Mouse (Mus musculus): ENCODE data around the gene Onecut1. TPM values are rescaled to one million over a fixed set of nuclear protein-coding genes. Genes with fewer than 3 reads are reported as not detected.

Gene Onecut1
- total and polyA plus RNA-seq, 3 experiments = not detected

DNA sequence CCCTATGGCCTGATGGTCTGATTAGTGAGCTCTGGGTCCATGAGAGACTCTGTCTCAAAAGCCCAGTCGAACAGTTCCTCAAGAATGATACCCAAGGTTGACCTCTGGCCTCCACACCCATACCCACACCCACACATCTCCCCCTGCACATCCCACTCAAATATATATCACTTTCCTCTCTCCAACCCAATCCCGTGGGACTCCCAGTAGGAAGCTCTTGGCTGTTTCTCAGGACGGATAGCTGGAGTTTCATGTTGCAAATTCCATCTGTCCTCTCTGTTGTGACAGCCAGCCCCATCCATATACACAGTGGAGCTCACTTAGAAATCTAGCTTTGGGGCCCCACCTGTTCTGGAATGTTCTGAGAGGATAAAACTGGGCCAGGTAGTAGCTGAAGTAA is 61.2 kb downstream of the Onecut1 start:
- TF ChIP-seq CHD2 (IDR thresholded peaks at IDR 0.05; ENCODE audit: low read length) = no peak
- TF ChIP-seq BHLHE40 (IDR thresholded peaks at IDR 0.05; ENCODE audit: low read depth, low read length) = no peak
- TF ChIP-seq ZC3H11A (IDR thresholded peaks at IDR 0.05; ENCODE audit: low read depth, low read length) = no peak
- no peak for TF ChIP-seq TCF12 (IDR thresholded peaks at IDR 0.05; ENCODE audit: low read depth, low read length)
- TF ChIP-seq NRF1 (IDR thresholded peaks at IDR 0.05; ENCODE audit: low read depth, low read length) = no peak
- TF ChIP-seq EP300 (IDR thresholded peaks at IDR 0.05; ENCODE audit: low read length) = no peak
- TF ChIP-seq ELF1 (IDR thresholded peaks at IDR 0.05; ENCODE audit: low read depth, low read length) = no peak
- no peak for TF ChIP-seq MAZ (IDR thresholded peaks at IDR 0.05; ENCODE audit: low read depth, low read length)
- TF ChIP-seq PAX5 (IDR thresholded peaks at IDR 0.05; ENCODE audit: low read length) = no peak
- no peak for TF ChIP-seq RCOR1 (conservative IDR thresholded peaks at IDR 0.05; ENCODE audit: low read depth, low read length)
- TF ChIP-seq GABPA (IDR thresholded peaks at IDR 0.05; ENCODE audit: insufficient replicate concordance, low read depth, low read length) = no peak
- no peak for TF ChIP-seq POLR2AphosphoS2 (IDR thresholded peaks at IDR 0.05; ENCODE audit: low read depth, low read length)
- no peak for TF ChIP-seq SMC3 (IDR thresholded peaks at IDR 0.05; ENCODE audit: low read depth, low read length)
- TF ChIP-seq TBP (conservative IDR thresholded peaks at IDR 0.05; ENCODE audit: low read depth, low read length) = no peak
- TF ChIP-seq USF1 (IDR thresholded peaks at IDR 0.05; ENCODE audit: low read depth, low read length) = no peak
- no peak for TF ChIP-seq RAD21 (IDR thresholded peaks at IDR 0.05; ENCODE audit: low read depth, low read length)
- TF ChIP-seq HCFC1 (IDR thresholded peaks at IDR 0.05; ENCODE audit: low read depth, low read length) = no peak
- in situ Hi-C loops (cut with MboI; ENCODE audit: low pct_ligation_motif_present, low pct_unique_long_range_greater_than_20kb, low sequenced_read_pairs) = no loop called here
- Histone ChIP-seq H3K36me3 (replicated peaks in 1 of 2; ENCODE audit: control insufficient read depth in 1 of 2, insufficient read depth in 1 of 2, low read length in 1 of 2) (no peaks in the 10 kb centered on the region), H3K79me2 (replicated peaks; ENCODE audit: control insufficient read depth, extremely low read depth, insufficient read depth, poor library complexity, severe bottlenecking) (no peaks in the 10 kb centered on the region), H3K4me3 (replicated peaks in 1 of 3; ENCODE audit: low read depth in 2 of 3, low read length in 2 of 3, poor library complexity in 1 of 3) (no peak overlapping the region), H3K4me1 (ENCODE audit: control insufficient read depth in 1 of 2, insufficient read depth in 2 of 2) (peaks cover 4 to 11% of the 10 kb centered on the region in 2 experiments), H3K4me2 (ENCODE audit: insufficient read depth, low read depth, poor library complexity, severe bottlenecking) (no peak overlapping the region), H3K9ac (ENCODE audit: insufficient read depth, low read depth) (no peak overlapping the region), H3K9me3 (replicated peaks; ENCODE audit: low read length) (peaks cover under 1% of the 10 kb centered on the region), H3K27ac (ENCODE audit: insufficient read depth, low read depth) (no peak overlapping the region), H3K27me3 (replicated peaks) (no peaks in the 10 kb centered on the region)
- dilution Hi-C loops (cut with MboI; ENCODE audit: extremely low pct_ligation_motif_present, extremely low pct_unique_long_range_greater_than_20kb, low sequenced_read_pairs) = no loop called here
- no peak for DNase-seq (ENCODE audit: extremely low read depth)

- dilution Hi-C loops (cut with MboI; ENCODE audit: extremely low pct_ligation_motif_present, extremely low pct_unique_long_range_greater_than_20kb, low sequenced_read_pairs) (no loop called here), in situ Hi-C loops (cut with MboI; ENCODE audit: low pct_ligation_motif_present, low pct_unique_long_range_greater_than_20kb, low sequenced_read_pairs) (no loop called here)
- Histone ChIP-seq H3K36me3 (replicated peaks in 1 of 2; ENCODE audit: control insufficient read depth in 1 of 2, insufficient read depth in 1 of 2, low read length in 1 of 2) (no peaks in the 10 kb centered on the region), H3K79me2 (replicated peaks; ENCODE audit: control insufficient read depth, extremely low read depth, insufficient read depth, poor library complexity, severe bottlenecking) (no peaks in the 10 kb centered on the region), H3K27me3 (replicated peaks) (no peaks in the 10 kb centered on the region), H3K9me3 (replicated peaks; ENCODE audit: low read length) (no peaks in the 10 kb centered on the region), H3K27ac (ENCODE audit: insufficient read depth, low read depth) (no peak overlapping the region), H3K4me1 (ENCODE audit: control insufficient read depth in 1 of 2, insufficient read depth in 2 of 2) (peaks cover 4 to 11% of the 10 kb centered on the region in 2 experiments), H3K4me3 (replicated peaks in 1 of 3; ENCODE audit: low read depth in 2 of 3, low read length in 2 of 3, poor library complexity in 1 of 3) (no peak overlapping the region), H3K9ac (ENCODE audit: insufficient read depth, low read depth) (no peak overlapping the region), H3K4me2 (ENCODE audit: insufficient read depth, low read depth, poor library complexity, severe bottlenecking) (no peak overlapping the region)
- TF ChIP-seq POLR2A (IDR thresholded peaks at IDR 0.05; ENCODE audit: low read depth, low read length) = no peak
- no peak for TF ChIP-seq UBTF (IDR thresholded peaks at IDR 0.05; ENCODE audit: low read depth, low read length)
- TF ChIP-seq ZMIZ1 (IDR thresholded peaks at IDR 0.05; ENCODE audit: low read depth, low read length) = no peak
- TF ChIP-seq EP300 (IDR thresholded peaks at IDR 0.05; ENCODE audit: low read length) = no peak
- TF ChIP-seq BHLHE40 (IDR thresholded peaks at IDR 0.05; ENCODE audit: low read depth, low read length) = no peak
- no peak for TF ChIP-seq PAX5 (IDR thresholded peaks at IDR 0.05; ENCODE audit: low read length)
- no peak for TF ChIP-seq POLR2AphosphoS2 (IDR thresholded peaks at IDR 0.05; ENCODE audit: low read depth, low read length)
- TF ChIP-seq RAD21 (IDR thresholded peaks at IDR 0.05; ENCODE audit: low read depth, low read length) = no peak
- no peak for TF ChIP-seq E2F4 (IDR thresholded peaks at IDR 0.05; ENCODE audit: insufficient replicate concordance, low read depth, low read length)
- TF ChIP-seq CTCF (conservative IDR thresholded peaks at IDR 0.05 in 1 of 2, IDR thresholded peaks at IDR 0.05 in 1 of 2; ENCODE audit: low read depth in 2 of 2, low read length in 2 of 2) = no peak
- no peak for TF ChIP-seq NRF1 (IDR thresholded peaks at IDR 0.05; ENCODE audit: low read depth, low read length)
- no peak for TF ChIP-seq MXI1 (IDR thresholded peaks at IDR 0.05; ENCODE audit: low read depth, low read length)
- TF ChIP-seq CHD2 (IDR thresholded peaks at IDR 0.05; ENCODE audit: low read length) = no peak
- TF ChIP-seq HCFC1 (IDR thresholded peaks at IDR 0.05; ENCODE audit: low read depth, low read length) = no peak
- no peak for DNase-seq (ENCODE audit: extremely low read depth)
Measured at GRCm38 (mm10) chr9:74923291-74923977, 61.7 kb downstream of the Onecut1 start.
